Mouse (Mus musculus): ENCODE results near the gene Top2a. TPM values are rescaled to one million over a fixed set of nuclear protein-coding genes. Genes with fewer than 3 reads are reported as not detected.

Gene Top2a
- polyA plus RNA-seq, 2 experiments: 134 to 205 TPM

GRCm38 (mm10) chr11:98950484-98950883, 73.5 kb downstream of the Top2a start:
- Histone ChIP-seq H3K4me2 (replicated peaks; ENCODE audit: low read depth, low read length, severe bottlenecking) (no peak overlapping the region), H3K4me1 (ENCODE audit: control insufficient read depth, insufficient read depth, low read length) (peaks cover 61% of the 10 kb centered on the region), H3K27me3 (ENCODE audit: control insufficient read depth, insufficient read depth, low read length) (no peaks in the 10 kb centered on the region), H3K27ac (replicated peaks; ENCODE audit: low read depth, low read length) (no peak overlapping the region), H3K36me3 (ENCODE audit: control insufficient read depth, insufficient read depth, low read length) (peaks cover 55% of the 10 kb centered on the region), H3K9ac (ENCODE audit: low read depth, low read length, severe bottlenecking) (no peak overlapping the region), H3K4me3 (replicated peaks; ENCODE audit: low read length) (no peak overlapping the region), H3K9me3 (ENCODE audit: control insufficient read depth, low read length) (no peaks in the 10 kb centered on the region)
- DNase-seq (ENCODE audit: low spot score) (no peak), ATAC-seq (ENCODE audit: low FRiP score, low read depth) (no peak)
- 89% methylated on average over 8 of the region's 9 CpGs for WGBS
- TF ChIP-seq POLR2A (IDR thresholded peaks at IDR 0.05; ENCODE audit: borderline replicate concordance, extremely low read depth, insufficient read depth, insufficient read length): no peak

DNA sequence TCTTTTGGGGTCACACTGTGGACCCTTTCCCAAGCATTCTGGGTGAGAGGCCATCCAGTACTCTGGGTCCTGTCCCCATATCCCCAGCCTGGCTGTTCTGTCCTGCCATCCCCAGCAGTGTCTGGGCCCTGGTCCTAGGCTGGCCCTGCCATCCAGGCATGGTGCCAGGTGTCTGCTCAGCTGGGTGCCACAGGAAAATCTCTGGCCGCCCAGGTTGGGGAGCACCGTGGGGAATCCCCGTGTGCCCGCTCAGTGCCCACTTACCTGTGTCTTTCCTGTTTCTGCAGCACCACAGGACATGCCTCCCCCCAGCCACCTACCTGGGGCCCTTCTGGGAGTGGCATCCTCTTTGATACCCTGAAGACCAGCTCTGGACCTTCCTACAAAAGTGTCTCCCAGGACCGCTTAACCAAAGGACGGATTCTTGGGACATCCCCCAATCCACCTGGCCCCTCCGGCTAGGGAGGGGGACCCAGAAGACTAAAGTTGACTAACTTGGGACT, 74.0 kb downstream of the Top2a start:
- 84% methylated on average over 7 of the region's 7 CpGs for WGBS
- Histone ChIP-seq H3K4me1 (ENCODE audit: control insufficient read depth, insufficient read depth, low read length) (peaks cover 62% of the 10 kb centered on the region), H3K4me3 (replicated peaks; ENCODE audit: low read length) (no peak overlapping the region), H3K36me3 (ENCODE audit: control insufficient read depth, insufficient read depth, low read length) (peaks cover 55% of the 10 kb centered on the region), H3K9me3 (ENCODE audit: control insufficient read depth, low read length) (no peaks in the 10 kb centered on the region), H3K9ac (ENCODE audit: low read depth, low read length, severe bottlenecking) (no peak overlapping the region), H3K27me3 (ENCODE audit: control insufficient read depth, insufficient read depth, low read length) (no peaks in the 10 kb centered on the region), H3K27ac (replicated peaks; ENCODE audit: low read depth, low read length) (no peak overlapping the region), H3K4me2 (replicated peaks; ENCODE audit: low read depth, low read length, severe bottlenecking) (no peak overlapping the region)
- no peak for TF ChIP-seq POLR2A (IDR thresholded peaks at IDR 0.05; ENCODE audit: borderline replicate concordance, extremely low read depth, insufficient read depth, insufficient read length)
- no peak for DNase-seq (ENCODE audit: low spot score)
- ATAC-seq (ENCODE audit: low FRiP score, low read depth): no peak

DNA sequence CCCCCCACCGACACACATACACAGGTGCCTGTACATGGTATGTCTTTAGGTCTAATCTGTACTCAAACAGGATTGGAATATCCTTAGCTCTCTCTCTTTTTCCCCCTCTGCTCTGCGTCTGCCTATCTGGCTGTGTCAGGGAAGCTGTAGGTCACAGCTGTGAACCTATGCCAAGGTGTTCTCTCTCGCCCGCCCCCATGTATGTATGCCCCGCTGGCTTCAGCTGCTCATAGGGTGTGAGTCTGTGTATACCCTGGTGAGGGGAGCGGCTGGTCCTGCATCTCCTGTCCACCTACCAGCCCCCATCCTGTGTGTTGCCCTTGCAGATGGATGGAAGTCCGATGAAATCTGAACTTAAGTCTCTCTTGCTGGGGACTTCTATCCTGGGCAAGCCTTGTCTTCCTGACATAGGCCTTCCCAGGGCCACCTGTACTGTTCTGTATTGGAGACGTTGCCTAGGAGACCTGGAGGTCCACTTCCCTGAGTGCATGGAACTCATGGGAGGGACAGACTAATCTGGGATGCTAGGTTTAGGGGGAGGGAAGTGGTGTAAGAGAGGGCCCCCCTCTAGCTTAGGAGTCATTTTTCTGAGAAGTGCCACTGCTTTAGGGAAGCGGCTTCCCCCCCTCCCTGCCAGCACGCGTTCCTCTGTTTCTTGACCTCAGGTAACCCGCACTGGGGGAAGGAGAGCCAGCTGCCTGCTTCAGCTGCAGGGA, 74.6 kb downstream of the Top2a start:
- Histone ChIP-seq H3K36me3 (ENCODE audit: control insufficient read depth, insufficient read depth, low read length) (peaks cover 55% of the 10 kb centered on the region), H3K4me2 (replicated peaks; ENCODE audit: low read depth, low read length, severe bottlenecking) (no peak overlapping the region), H3K27me3 (ENCODE audit: control insufficient read depth, insufficient read depth, low read length) (no peaks in the 10 kb centered on the region), H3K9me3 (ENCODE audit: control insufficient read depth, low read length) (no peaks in the 10 kb centered on the region), H3K4me3 (replicated peaks; ENCODE audit: low read length) (no peak overlapping the region), H3K27ac (replicated peaks; ENCODE audit: low read depth, low read length) (no peak overlapping the region), H3K4me1 (ENCODE audit: control insufficient read depth, insufficient read depth, low read length) (peaks cover 62% of the 10 kb centered on the region), H3K9ac (ENCODE audit: low read depth, low read length, severe bottlenecking) (no peak overlapping the region)
- no peak for TF ChIP-seq POLR2A (IDR thresholded peaks at IDR 0.05; ENCODE audit: borderline replicate concordance, extremely low read depth, insufficient read depth, insufficient read length)
- no peak for DNase-seq (ENCODE audit: low spot score)
- no peak for ATAC-seq (ENCODE audit: low FRiP score, low read depth)
- 68% methylated on average over 11 of the region's 12 CpGs for WGBS

DNA sequence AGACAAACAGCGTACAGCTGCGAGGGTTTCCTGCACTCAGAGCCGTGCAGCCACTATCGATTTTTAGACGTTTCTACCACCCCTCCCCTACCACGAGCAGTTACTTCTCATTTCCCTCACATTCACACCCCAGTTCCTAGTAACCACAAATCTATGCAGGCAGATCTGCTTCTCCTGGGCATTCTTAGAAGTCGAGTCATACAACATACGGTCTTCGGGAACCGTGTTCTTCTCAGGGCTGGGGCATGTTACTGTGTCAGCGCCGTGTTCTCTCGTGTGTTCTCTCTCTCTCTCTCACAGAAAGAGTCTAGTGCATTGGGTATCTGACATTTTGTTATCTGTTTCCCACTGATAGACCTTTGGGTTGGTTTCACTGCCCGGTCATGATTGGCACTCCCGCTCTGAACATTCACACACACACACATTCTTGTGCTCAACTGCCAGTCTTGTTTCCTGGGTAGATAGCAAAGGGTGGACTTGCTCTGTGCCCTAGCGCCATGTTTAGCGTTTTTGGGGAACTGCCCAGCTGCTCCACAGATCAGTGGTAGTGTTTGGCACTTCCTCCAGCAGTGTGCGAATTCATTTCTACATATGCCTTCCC, 75.9 kb downstream of the Top2a start:
- 74% methylated on average over 18 of the region's 18 CpGs for WGBS
- Histone ChIP-seq H3K36me3 (ENCODE audit: control insufficient read depth, insufficient read depth, low read length) (peaks cover 55% of the 10 kb centered on the region), H3K4me3 (replicated peaks; ENCODE audit: low read length) (no peak overlapping the region), H3K4me2 (replicated peaks; ENCODE audit: low read depth, low read length, severe bottlenecking) (no peak overlapping the region), H3K27me3 (ENCODE audit: control insufficient read depth, insufficient read depth, low read length) (no peaks in the 10 kb centered on the region), H3K9ac (ENCODE audit: low read depth, low read length, severe bottlenecking) (no peak overlapping the region), H3K27ac (replicated peaks; ENCODE audit: low read depth, low read length) (no peak overlapping the region), H3K4me1 (ENCODE audit: control insufficient read depth, insufficient read depth, low read length) (peaks cover 63% of the 10 kb centered on the region), H3K9me3 (ENCODE audit: control insufficient read depth, low read length) (no peaks in the 10 kb centered on the region)
- ATAC-seq (ENCODE audit: low FRiP score, low read depth) (no peak), DNase-seq (ENCODE audit: low spot score) (no peak)
- TF ChIP-seq POLR2A (IDR thresholded peaks at IDR 0.05; ENCODE audit: borderline replicate concordance, extremely low read depth, insufficient read depth, insufficient read length): no peak

DNA sequence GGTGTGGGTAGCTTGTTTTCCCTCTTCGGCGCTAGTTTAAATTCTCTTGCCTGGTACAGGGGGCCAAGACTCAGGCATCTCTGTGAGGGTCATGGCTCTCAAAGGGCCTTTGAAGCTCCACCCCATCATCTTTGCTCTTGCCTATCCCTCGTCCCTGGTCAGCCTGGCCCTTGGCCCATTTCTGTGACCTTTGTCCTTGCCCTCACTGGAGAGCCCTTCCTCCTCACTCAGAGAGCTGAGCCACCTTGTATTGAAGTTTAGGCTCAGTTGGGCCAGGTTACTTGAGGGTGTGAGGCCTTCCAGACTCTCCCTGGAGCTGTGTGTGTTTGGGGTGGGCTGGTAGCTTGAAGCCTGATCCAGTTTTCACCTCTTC, 78.4 kb downstream of the Top2a start:
- Histone ChIP-seq H3K9ac (ENCODE audit: low read depth, low read length, severe bottlenecking) (no peak overlapping the region), H3K27me3 (ENCODE audit: control insufficient read depth, insufficient read depth, low read length) (no peaks in the 10 kb centered on the region), H3K4me1 (ENCODE audit: control insufficient read depth, insufficient read depth, low read length) (peaks cover 77% of the 10 kb centered on the region), H3K4me3 (replicated peaks; ENCODE audit: low read length) (no peak overlapping the region), H3K36me3 (ENCODE audit: control insufficient read depth, insufficient read depth, low read length) (peaks cover 34% of the 10 kb centered on the region), H3K9me3 (ENCODE audit: control insufficient read depth, low read length) (no peaks in the 10 kb centered on the region), H3K27ac (replicated peaks; ENCODE audit: low read depth, low read length) (no peak overlapping the region), H3K4me2 (replicated peaks; ENCODE audit: low read depth, low read length, severe bottlenecking) (0 out of 2 replicates have a peak overlapping the region, but pooled peaks have one; percentile 6)
- WGBS: 50% methylated on average over 2 of the region's 3 CpGs
- DNase-seq (ENCODE audit: low spot score) (no peak), ATAC-seq (ENCODE audit: low FRiP score, low read depth) (no peak)
- TF ChIP-seq POLR2A (IDR thresholded peaks at IDR 0.05; ENCODE audit: borderline replicate concordance, extremely low read depth, insufficient read depth, insufficient read length): no peak
